Mouse (Mus musculus) testis, adult 2 months (tissue): Measurements from ENCODE around the gene Guca2a. TPM values are rescaled to one million over a fixed set of nuclear protein-coding genes. Genes with fewer than 3 reads are reported as not detected.

ENCODE experiments used
- H3K27ac ChIP-seq: fragments of 200-500 bp; 2 replicates; pipeline ENCODE4 v1.5.1; 2012; ENCODE audit warnings: low read depth, low read length; ENCODE audit not compliant: control insufficient read depth, insufficient read depth
- H3K27me3 ChIP-seq: fragments of 200-500 bp; 2 replicates; pipeline ENCODE4 v1.6.1; 2012; ENCODE audit warnings: mild to moderate bottlenecking, low read length, moderate library complexity; ENCODE audit not compliant: control insufficient read depth, insufficient read depth
- H3K36me3 ChIP-seq: fragments of 200-500 bp; 2 replicates; pipeline ENCODE4 v1.6.1; 2012; ENCODE audit warnings: mild to moderate bottlenecking, low read length; ENCODE audit not compliant: control insufficient read depth, insufficient read depth
- H3K4me1 ChIP-seq: fragments of 200-500 bp; 2 replicates; pipeline ENCODE4 v1.6.1; 2012; ENCODE audit warnings: low read length; ENCODE audit not compliant: control insufficient read depth, insufficient read depth
- H3K4me3 ChIP-seq: fragments of 200-500 bp; 2 replicates; pipeline ENCODE4 v1.5.1; 2012; ENCODE audit warnings: low read depth, mild to moderate bottlenecking, low read length, moderate library complexity, mixed read lengths; ENCODE audit not compliant: control insufficient read depth
- CTCF ChIP-seq: fragments of 200-500 bp; IDR thresholded peaks from 2 replicates; pipeline ENCODE4 v1.5.1; 2012; ENCODE audit warnings: low read depth, mild to moderate bottlenecking, inconsistent platforms, low read length, moderate library complexity; ENCODE audit not compliant: control insufficient read depth, insufficient read depth, insufficient replicate concordance
- POLR2A ChIP-seq: fragments of 200-500 bp; IDR thresholded peaks from 2 replicates; pipeline ENCODE4 v1.6.1; 2012; ENCODE audit warnings: low read depth, mild to moderate bottlenecking, inconsistent platforms, low read length, moderate library complexity; ENCODE audit not compliant: control insufficient read depth
- polyA plus RNA-seq: library from polyadenylated mRNA; depleted of rRNA; stranded (reverse); fragments of >200 nt; gene quantifications from 2 replicates; pipeline ENCODE4 v1.2.3, GENCODE M21; 2012; rRNA removed

The Guca2a gene
- polyA plus RNA-seq, 1 experiment, result 0.78 TPM

DNA sequence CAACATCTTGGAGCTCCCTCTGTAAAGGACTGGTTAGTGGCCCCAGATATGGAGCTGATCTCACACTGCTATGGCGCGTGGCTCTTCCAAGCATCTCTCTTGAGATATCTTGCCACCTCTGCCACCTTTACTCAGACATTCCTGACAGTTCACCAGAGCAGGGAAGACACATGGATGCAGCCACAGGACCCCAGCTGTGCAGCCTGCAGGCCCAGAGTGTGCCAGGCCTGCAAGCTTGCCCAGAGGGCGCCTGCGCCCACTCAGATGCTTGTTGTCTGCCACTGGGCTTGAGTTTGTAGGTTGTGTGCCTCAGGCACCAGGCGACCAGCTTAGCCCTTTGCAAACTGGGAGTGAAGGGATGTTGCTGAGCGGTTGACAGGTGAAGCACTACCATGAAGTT is 33.2 kb downstream of the Guca2a start:
- Histone ChIP-seq H3K36me3 (no peaks in the 10 kb centered on the region), H3K4me3 (no peak overlapping the region), H3K4me1 (no peaks in the 10 kb centered on the region), H3K27ac (no peak overlapping the region), H3K27me3 (no peaks in the 10 kb centered on the region)
- TF ChIP-seq POLR2A (no peak), CTCF (no peak)

DNA sequence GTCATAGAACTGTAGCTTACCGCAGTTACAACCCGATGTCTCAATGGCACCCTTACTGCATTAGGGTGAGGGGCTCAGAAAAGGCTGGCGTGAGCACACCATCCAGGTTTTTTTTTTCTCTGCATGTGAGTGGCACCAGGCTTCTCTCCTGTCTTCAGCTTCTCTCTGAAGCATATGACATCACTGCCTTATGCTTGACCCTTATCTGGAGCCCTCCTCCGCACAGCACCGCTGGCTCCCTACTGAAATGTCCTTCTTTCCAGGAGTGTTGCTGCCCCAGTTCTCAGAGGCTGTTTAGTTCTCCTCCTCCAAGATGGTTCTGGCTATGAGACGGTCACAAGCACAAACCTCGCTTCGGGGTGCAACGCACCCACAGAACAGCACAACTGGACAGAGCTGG is 33.7 kb downstream of the Guca2a start:
- Histone ChIP-seq H3K36me3 (no peaks in the 10 kb centered on the region), H3K27ac (no peak overlapping the region), H3K27me3 (no peaks in the 10 kb centered on the region), H3K4me3 (no peak overlapping the region), H3K4me1 (no peaks in the 10 kb centered on the region)
- no peak for TF ChIP-seq POLR2A
- no peak for TF ChIP-seq CTCF

- no peak for TF ChIP-seq POLR2A
- TF ChIP-seq CTCF, result no peak; the same call in 1 of the 2 replicates
- H3K4me1 ChIP-seq, result no peaks in the 10 kb centered on the region
- no peaks in the 10 kb centered on the region for H3K27me3 ChIP-seq
- no peak overlapping the region for H3K4me3 ChIP-seq
- H3K27ac ChIP-seq, result no peak overlapping the region
- no peaks in the 10 kb centered on the region for H3K36me3 ChIP-seq
Observed at GRCm38 (mm10) chr4:119672685-119673084, 35.2 kb downstream of the Guca2a start.

DNA sequence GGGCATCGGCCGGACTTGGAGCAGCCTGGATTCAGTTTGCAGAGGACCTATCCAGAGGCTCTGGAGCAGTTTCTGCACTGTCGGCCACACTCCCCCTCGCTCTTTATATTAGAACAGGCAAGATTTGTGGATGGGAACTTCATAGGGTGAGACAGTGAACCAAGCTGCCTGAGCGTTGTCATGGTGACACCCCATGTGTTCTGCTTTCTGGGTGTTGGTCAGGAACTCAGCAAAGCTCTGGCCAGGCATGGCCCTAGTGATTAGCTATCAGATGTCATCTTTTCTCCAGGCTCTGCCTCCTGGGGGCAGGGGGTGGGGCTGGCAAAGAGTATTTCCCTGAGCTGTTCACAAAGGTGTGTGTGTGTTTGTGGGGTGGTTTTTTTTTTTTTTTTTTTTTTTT is 45.1 kb downstream of the Guca2a start:
- no peaks in the 10 kb centered on the region for H3K36me3 ChIP-seq
- no peak overlapping the region for H3K27ac ChIP-seq
- H3K4me1 ChIP-seq, result no peaks in the 10 kb centered on the region
- H3K4me3 ChIP-seq, result no peak overlapping the region
- no peak for TF ChIP-seq CTCF
- TF ChIP-seq POLR2A, result no peak
- H3K27me3 ChIP-seq, result no peaks in the 10 kb centered on the region

GRCm38 (mm10) chr4:119685746-119686145 is 48.2 kb downstream of the Guca2a start:
- H3K27me3 ChIP-seq, result no peaks in the 10 kb centered on the region
- H3K4me3 ChIP-seq, result no peak overlapping the region
- TF ChIP-seq POLR2A (no peak), CTCF (no peak)
- H3K4me1 ChIP-seq, result no peaks in the 10 kb centered on the region
- H3K36me3 ChIP-seq, result no peaks in the 10 kb centered on the region
- no peak overlapping the region for H3K27ac ChIP-seq

Other genes starting within 250 kb of the Guca2a start
- 182 and 206 TPM in 2 replicates for gene Ccdc30, start 222.2 kb upstream of the Guca2a start, polyA plus RNA-seq
- 4.8 and 5.3 TPM in 2 replicates for gene Ppcs, start 215.3 kb upstream of the Guca2a start, polyA plus RNA-seq
- 89.5 and 104 TPM in 2 replicates for gene Zmynd12, start 214.9 kb upstream of the Guca2a start, polyA plus RNA-seq
- 0.46 and 0.65 TPM in 2 replicates for gene Rimkla, start 145.1 kb upstream of the Guca2a start, polyA plus RNA-seq
- 7.2 and 8.8 TPM in 2 replicates for gene Foxj3, start 100.7 kb upstream of the Guca2a start, polyA plus RNA-seq
- 10.3 and 12.0 TPM in 2 replicates for gene Frg2f1, start 98.2 kb upstream of the Guca2a start, polyA plus RNA-seq
- 0.48 and 3.0 TPM in 2 replicates for gene Guca2b, start 21.2 kb downstream of the Guca2a start, polyA plus RNA-seq
- 1.7 and 2.0 TPM in 2 replicates for gene Hivep3, start 96.1 kb downstream of the Guca2a start, polyA plus RNA-seq